Mouse (Mus musculus) olfactory bulb, adult 2 months (tissue): ENCODE data around the gene Sik3.

Experiments
- CTCF ChIP-seq: fragments of 200-500 bp; IDR thresholded peaks from 2 replicates; pipeline ENCODE4 v1.5.1; 2012; ENCODE audit warnings: low read depth, mild to moderate bottlenecking, low read length, moderate library complexity; ENCODE audit not compliant: insufficient read depth
- POLR2A ChIP-seq: fragments of 200-500 bp; IDR thresholded peaks from 2 replicates; pipeline ENCODE4 v1.6.1; 2012; ENCODE audit warnings: mild to moderate bottlenecking, low read depth, low read length, moderate library complexity; ENCODE audit not compliant: insufficient read depth

DNA sequence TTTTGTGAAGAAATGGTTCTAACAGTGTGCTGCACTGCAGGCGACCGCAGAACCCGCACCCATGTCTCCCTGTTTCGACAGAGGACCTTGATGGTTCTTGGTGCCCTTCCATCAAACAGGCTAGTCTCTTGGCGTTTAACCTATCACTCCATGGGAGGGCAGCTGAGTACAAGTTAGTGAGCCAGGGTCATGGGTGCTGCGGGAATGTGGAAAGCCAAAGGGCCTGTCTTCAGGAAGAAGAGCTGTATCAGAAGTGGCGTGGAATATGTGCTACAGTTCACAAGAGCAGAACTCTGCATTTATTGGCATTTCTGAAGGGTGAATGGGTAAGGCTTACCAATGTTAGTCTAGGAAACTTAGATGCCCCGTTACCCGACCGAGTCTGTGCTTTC, 202.3 kb downstream of the Sik3 start:
- TF ChIP-seq CTCF (no peak), POLR2A (no peak)
